Mouse (Mus musculus) thymus, postnatal 10 days (tissue): ENCODE measurements at regions not wholly inside any gene's neighbourhood (a gene's known extent, or its start where the extent isn't known, plus 50 kb on each side); places are given as distances from the start of the nearest gene placed in this dataset.
A peak's percentile ranks its signal among the peaks of the same experiment; 100 is the strongest.

Source experiments
- DNase-seq, 2 experiments: peaks; one replicate each; pipeline ENCODE4 v3.0.0; 2021; ENCODE audit warnings: low spot score in 2 of 2

GRCm38 (mm10) chr7:115294655-115295230 is 551.2 kb downstream of the Insc start:
- DNase-seq, result no peak

- no peak for DNase-seq
These were observed 556.7 kb downstream of the Insc start for GRCm38 (mm10) chr7:115300241-115300640.

GRCm38 (mm10) chr7:115308377-115308776 is 564.9 kb downstream of the Insc start:
- no peak for DNase-seq

- DNase-seq, result no peak
These were observed 567.1 kb downstream of the Insc start for GRCm38 (mm10) chr7:115310400-115311225.

GRCm38 (mm10) chr7:115319504-115319903 is 576.0 kb downstream of the Insc start:
- DNase-seq, result no peak

- DNase-seq, result peak in 1 of 2 experiments; percentile 12
These were observed 579.5 kb downstream of the Insc start for GRCm38 (mm10) chr7:115322989-115323388.

- DNase-seq, result no peak
These were observed 584.8 kb downstream of the Insc start for GRCm38 (mm10) chr7:115328300-115328699.

GRCm38 (mm10) chr7:115331698-115332097 is 588.2 kb downstream of the Insc start:
- no peak for DNase-seq

GRCm38 (mm10) chr7:115333046-115333577 is 589.6 kb downstream of the Insc start:
- DNase-seq, result no peak

GRCm38 (mm10) chr7:115335051-115335450 is 591.6 kb downstream of the Insc start:
- DNase-seq, result no peak

GRCm38 (mm10) chr7:115340155-115340554 is 596.7 kb downstream of the Insc start:
- no peak for DNase-seq

- no peak for DNase-seq
These were observed 597.5 kb downstream of the Insc start for GRCm38 (mm10) chr7:115341007-115341406.

- no peak for DNase-seq
These were observed 602.3 kb downstream of the Insc start for GRCm38 (mm10) chr7:115345749-115346148.

- DNase-seq, result no peak
These were observed 615.2 kb downstream of the Insc start for GRCm38 (mm10) chr7:115358711-115359110.

GRCm38 (mm10) chr7:115360142-115360541 is 616.6 kb downstream of the Insc start:
- peak; percentile 20 to 30 for DNase-seq

- DNase-seq, result no peak
These were observed 618.6 kb downstream of the Insc start for GRCm38 (mm10) chr7:115362117-115362516.

GRCm38 (mm10) chr7:115366910-115367309 is 623.4 kb downstream of the Insc start:
- DNase-seq, result peak; percentile 40 to 78

- DNase-seq, result no peak
These were observed 627.6 kb downstream of the Insc start for GRCm38 (mm10) chr7:115371143-115371542.

GRCm38 (mm10) chr7:115372921-115373320 is 629.4 kb downstream of the Insc start:
- DNase-seq, result no peak

GRCm38 (mm10) chr7:115373781-115374533 is 630.5 kb downstream of the Insc start:
- DNase-seq, result no peak

GRCm38 (mm10) chr7:115376067-115376466 is 632.6 kb downstream of the Insc start:
- no peak for DNase-seq

GRCm38 (mm10) chr7:115378836-115379235 is 635.3 kb downstream of the Insc start:
- DNase-seq, result no peak
